Mouse (Mus musculus) kidney, adult 2 months (tissue): ENCODE results near the gene Cacna1c.

Experiments used
- CTCF ChIP-seq: fragments of 200-500 bp; conservative IDR thresholded peaks from 2 replicates; pipeline ENCODE4 v1.5.1; 2011; ENCODE audit warnings: low read depth, mild to moderate bottlenecking, control low read depth, low read length, moderate library complexity, mixed read lengths; ENCODE audit not compliant: insufficient read depth, insufficient read length
- POLR2A ChIP-seq: fragments of 200-500 bp; IDR thresholded peaks from one replicate; pipeline ENCODE4 v1.6.1; 2011; ENCODE audit warnings: low read depth, low read length, control low read depth

GRCm38 (mm10) chr6:118605974-118606373, 590.2 kb downstream of the Cacna1c start:
- TF ChIP-seq POLR2A (no peak), CTCF (0 out of 2 replicates have a peak, but pooled peaks have one; percentile 6)
